Mouse (Mus musculus) ovary, adult 10 weeks (tissue): ENCODE results near the gene Lztr1. TPM values are rescaled to one million over a fixed set of nuclear protein-coding genes. Genes with fewer than 3 reads are reported as not detected.

Experiments used
- polyA plus RNA-seq: library from polyadenylated mRNA; stranded (reverse); fragments of 350-450 nt; fragmentation: Illumina TruSeq; extraction: RNeasy Lipid Tissue Mini Kit (QIAGEN cat#74804); gene quantifications from one replicate; pipeline ENCODE4 v1.2.3, GENCODE M21; 2014

Gene Lztr1
- polyA plus RNA-seq = 19.7 TPM

DNA sequence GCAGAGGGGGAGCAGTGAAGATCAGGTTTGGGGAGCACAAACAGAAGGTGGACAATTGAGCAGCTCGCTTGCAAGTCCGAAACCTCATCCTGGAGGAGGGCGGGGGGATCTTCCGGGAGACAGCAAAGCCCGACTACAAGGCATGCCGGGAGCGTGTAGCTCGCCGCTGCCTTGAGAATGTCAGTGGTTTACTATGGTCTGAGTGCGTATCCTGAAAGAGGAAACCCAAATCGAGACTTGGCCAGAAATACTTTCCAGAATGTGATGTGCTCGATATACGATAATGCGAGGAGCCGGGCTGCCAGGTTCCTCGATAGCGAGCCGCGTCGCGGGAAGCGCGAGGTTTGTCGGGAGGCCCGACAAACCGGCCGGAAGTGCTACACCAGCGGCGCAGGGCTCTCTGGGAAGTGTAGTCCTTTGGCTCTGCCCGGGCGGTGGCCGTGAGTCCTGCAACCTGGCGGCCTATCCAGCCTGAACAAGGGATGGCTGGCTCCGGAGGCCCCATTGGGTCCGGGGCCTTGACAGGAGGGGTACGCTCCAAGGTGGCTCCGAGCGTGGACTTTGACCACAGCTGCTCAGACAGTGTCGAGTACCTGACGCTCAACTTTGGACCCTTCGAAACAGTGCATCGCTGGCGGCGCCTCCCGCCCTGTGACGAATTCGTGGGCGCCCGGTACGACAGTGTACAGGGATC lies at the start of gene Lztr1:
Gene Lztr1, plus strand, starts transcription at position 143 of the 694 bp plus-strand sequence.

GRCm38 (mm10) chr16:17489469-17490111 lies 18.9 kb upstream of the Lztr1 start, which contains the start of gene Aifm3:
Aifm3 (plus strand) TSS chr16:17489611.

DNA sequence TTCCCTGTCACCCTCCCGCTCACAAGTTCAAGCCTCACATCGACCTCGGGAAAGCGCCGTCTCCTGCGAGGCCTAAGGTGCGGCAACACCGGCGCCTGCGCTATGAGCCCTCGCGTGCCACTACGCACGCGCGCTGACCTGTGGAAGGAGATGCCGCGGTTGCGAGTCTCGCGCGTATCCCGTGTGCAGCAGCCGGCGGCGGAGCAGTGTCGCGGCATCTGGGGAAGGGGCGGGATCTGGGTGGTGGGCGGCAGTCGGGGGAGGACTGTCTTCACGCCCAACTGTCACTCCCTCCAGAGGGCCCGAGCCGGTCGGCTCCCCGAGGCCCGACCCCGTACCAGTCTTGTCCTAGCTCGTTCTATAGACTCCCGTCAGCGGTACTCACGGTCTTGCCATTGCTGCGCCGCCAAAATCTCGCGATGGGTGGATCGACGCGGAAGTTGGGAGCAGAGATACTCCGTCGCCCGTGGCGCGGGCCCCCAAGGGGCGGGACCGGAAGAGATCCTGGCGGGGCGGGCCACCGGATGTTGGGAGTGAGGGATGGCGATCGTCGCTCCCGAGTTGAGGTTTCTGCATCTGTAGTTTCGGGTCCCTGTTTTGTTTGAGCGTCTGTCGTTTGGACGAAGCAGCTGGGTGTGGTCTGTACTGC lies 22.3 kb downstream of the Lztr1 start, which contains the start of gene Thap7:
Gene Thap7, minus strand, starts transcription at position 497 of the 649 bp plus-strand sequence.

GRCm38 (mm10) chr16:17561128-17561750 lies 52.8 kb downstream of the Lztr1 start, which contains the start of gene Lrrc74b:
Lrrc74b (minus strand) TSS chr16:17561247.

DNA sequence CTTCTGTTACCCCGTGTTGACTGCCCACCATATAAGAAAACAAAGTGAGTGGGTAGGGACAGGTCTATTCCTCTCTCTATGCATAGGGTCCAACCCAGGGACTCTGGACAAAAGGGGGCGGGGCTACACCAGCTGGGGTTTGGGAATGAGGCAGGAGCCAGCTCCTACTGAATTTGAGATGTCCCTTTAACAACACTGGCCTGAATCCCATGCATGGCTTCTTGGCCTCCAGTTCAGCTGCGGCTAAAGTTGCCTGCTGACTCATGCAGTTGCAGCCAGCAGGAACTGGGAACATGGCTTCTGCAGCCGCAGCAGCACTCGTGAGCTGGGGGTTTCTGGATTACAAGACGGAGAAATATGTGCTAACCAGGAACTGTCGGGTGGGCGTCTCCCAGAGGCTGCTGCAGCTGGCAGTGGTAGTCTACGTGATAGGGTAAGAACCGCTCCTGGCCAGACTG lies 53.3 kb downstream of the Lztr1 start, which contains the start of gene P2rx6:
Gene P2rx6, plus strand, starts transcription at position 135 of the 458 bp plus-strand sequence.

Other genes starting within 250 kb of the Lztr1 start
- not detected for gene Tmem191c, start 232.6 kb upstream of the Lztr1 start, polyA plus RNA-seq
- not detected for gene Serpind1, start 177.3 kb upstream of the Lztr1 start, polyA plus RNA-seq
- 67.3 TPM for gene Snap29, start 102.7 kb upstream of the Lztr1 start, polyA plus RNA-seq
- gene Pi4ka, start 102.4 kb upstream of the Lztr1 start, polyA plus RNA-seq = 19.1 TPM
- 47.7 TPM for gene Crkl, start 56.7 kb upstream of the Lztr1 start, polyA plus RNA-seq
- 0.17 TPM for gene Aifm3, start 19.1 kb upstream of the Lztr1 start, polyA plus RNA-seq
- gene Thap7, start 22.4 kb downstream of the Lztr1 start, polyA plus RNA-seq = 1.1 TPM
- 6.9 TPM for gene Lrrc74b, start 52.6 kb downstream of the Lztr1 start, polyA plus RNA-seq
- 0.31 TPM for gene P2rx6, start 53.2 kb downstream of the Lztr1 start, polyA plus RNA-seq
- 0.26 TPM for gene Slc7a4, start 74.5 kb downstream of the Lztr1 start, polyA plus RNA-seq
- gene Smpd4, start 110.7 kb downstream of the Lztr1 start, polyA plus RNA-seq = 22.9 TPM
- gene Ccdc74a, start 137.8 kb downstream of the Lztr1 start, polyA plus RNA-seq = 1.3 TPM
- 10.9 TPM for gene Med15, start 224.2 kb downstream of the Lztr1 start, polyA plus RNA-seq